ENCODE assay signal across 8 mouse cellular contexts in the genomic region with DNA sequence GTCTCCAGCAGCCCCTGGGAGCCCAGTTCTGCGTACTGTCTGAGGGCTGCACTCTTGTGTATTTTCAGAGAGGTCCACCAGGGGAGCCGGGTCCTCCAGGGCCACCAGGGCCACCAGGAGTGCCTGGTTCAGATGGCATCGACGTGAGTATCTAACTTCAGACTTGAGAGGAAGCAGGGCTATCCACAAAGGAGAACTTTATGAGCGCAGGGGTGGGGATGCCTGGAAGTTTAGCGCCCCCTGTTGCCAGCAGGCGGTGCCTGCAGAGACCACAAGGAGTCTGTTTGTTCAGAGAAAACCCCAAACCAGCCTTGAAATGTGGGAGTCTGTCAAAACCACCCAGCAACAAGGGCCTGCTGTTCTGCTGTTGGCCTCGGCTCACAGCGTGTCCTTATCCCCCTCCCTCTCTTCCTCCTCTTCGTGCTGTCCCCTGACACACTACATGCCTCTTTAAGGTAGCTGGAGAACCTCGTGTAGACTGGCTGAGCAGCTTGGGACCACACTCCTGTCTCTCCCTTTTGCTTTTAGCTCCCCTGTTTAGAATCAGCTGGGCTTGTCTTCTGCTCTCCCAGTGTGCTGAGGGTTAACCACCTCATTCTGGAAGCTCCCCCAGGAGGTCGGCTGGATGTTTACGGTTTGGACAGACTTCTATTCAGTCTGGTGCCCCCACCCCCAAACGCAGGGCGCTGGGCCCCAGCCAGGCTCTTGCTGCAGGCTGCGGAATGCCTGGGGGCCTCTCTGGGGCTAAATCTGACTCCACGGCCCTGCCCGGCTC. TPM values are rescaled to one million over a fixed set of nuclear protein-coding genes. Genes with fewer than 3 reads are reported as not detected.
DNase-seq lines count a peak whose midpoint lies in the region; ATAC-seq and TF ChIP-seq lines count a peak whose summit lies in the region.

No protein-coding gene starts in this region.

- intact Hi-C loops in heart, adult 2 months (cut with DNase I): loop anchor here (1.0 kb wide), 1 partner anchor 55 kb away; no protein-coding TSS in a partner anchor

- DNase-seq in 3T3-L1 (ENCODE audit: low read depth, low spot score): peak; percentile 45
- peak; percentile 81 for DNase-seq in embryo, embryonic 11 days
- DNase-seq in heart, adult 2 months: peak; percentile 53 to 70
- peak; percentile 51 for DNase-seq in kidney, adult 2 months
- DNase-seq in limb, embryonic 14.5 days (ENCODE audit: low spot score): peak; percentile 66
- peak; percentile 41 to 79 for DNase-seq in spleen, postnatal 10 days (ENCODE audit: low spot score in 2 of 2)

- H3K79me2 ChIP-seq in heart, adult 2 months (replicated peaks; ENCODE audit: control insufficient read depth, insufficient read depth, low read length): no peaks in the 10 kb centered on the region

- H3K4me1 ChIP-seq in heart, adult 2 months (ENCODE audit: control insufficient read depth, insufficient read depth, low read length): peaks cover 2% of the 10 kb centered on the region; the same call in 1 of the 2 replicates
- no peaks in the 10 kb centered on the region for H3K4me1 ChIP-seq in kidney, adult 2 months (ENCODE audit: control insufficient read depth, insufficient read depth, low read length)
- H3K4me1 ChIP-seq in limb, embryonic 14.5 days (ENCODE audit: control insufficient read depth, insufficient read depth, low read length): peaks cover 11% of the 10 kb centered on the region; the same call in 1 of the 2 replicates
- peaks cover 2% of the 10 kb centered on the region; the same call in 1 of the 2 replicates for H3K4me1 ChIP-seq in midbrain, embryonic 16.5 days (ENCODE audit: control insufficient read depth, insufficient read depth, low read length)

- peak overlapping the region; percentile 67 for H3K4me2 ChIP-seq in limb, embryonic 14.5 days (replicated peaks; ENCODE audit: low read depth, low read length, severe bottlenecking)
- H3K4me2 ChIP-seq in midbrain, embryonic 16.5 days (ENCODE audit: low read length): peak overlapping the region; percentile 8; the same call in 1 of the 2 replicates

- H3K27ac ChIP-seq in heart, adult 2 months: no peak overlapping the region
- no peak overlapping the region for H3K27ac ChIP-seq in kidney, adult 2 months (ENCODE audit: insufficient read depth, low read depth, low read length)
- peak overlapping the region; percentile 86 for H3K27ac ChIP-seq in limb, embryonic 14.5 days (replicated peaks; ENCODE audit: low read depth, low read length)
- peak overlapping the region; percentile 39 for H3K27ac ChIP-seq in midbrain, embryonic 16.5 days (ENCODE audit: low read length)

- H3K9me3 ChIP-seq in limb, embryonic 14.5 days (ENCODE audit: control insufficient read depth, low read length): no peaks in the 10 kb centered on the region
- no peaks in the 10 kb centered on the region for H3K9me3 ChIP-seq in midbrain, embryonic 16.5 days (replicated peaks; ENCODE audit: control insufficient read depth, low read length, poor library complexity, severe bottlenecking)

- H3K27me3 ChIP-seq in heart, adult 2 months (ENCODE audit: control insufficient read depth, insufficient read depth, low read length): peaks cover 4% of the 10 kb centered on the region
- H3K27me3 ChIP-seq in kidney, adult 2 months (replicated peaks; ENCODE audit: control insufficient read depth, insufficient read depth, low read length): peaks cover 1% of the 10 kb centered on the region; the same call in 1 of the 2 replicates
- H3K27me3 ChIP-seq in limb, embryonic 14.5 days (ENCODE audit: control insufficient read depth, insufficient read depth, low read length): peaks cover 22% of the 10 kb centered on the region; the same call in 1 of the 2 replicates
- H3K27me3 ChIP-seq in midbrain, embryonic 16.5 days (ENCODE audit: control insufficient read depth, insufficient read depth, low read depth, low read length): 0 out of 2 replicates have a peak, but pooled peaks cover 3% of the 10 kb centered on the region

- peak; percentile 85 for TF ChIP-seq CTCF in heart, adult 2 months (IDR thresholded peaks at IDR 0.05)
- peak; percentile 70 for TF ChIP-seq CTCF in kidney, adult 2 months (conservative IDR thresholded peaks at IDR 0.05; ENCODE audit: insufficient read depth, insufficient read length, low read depth, low read length)

- no peak overlapping the region for H3K4me3 ChIP-seq in heart, adult 2 months
- no peak overlapping the region for H3K4me3 ChIP-seq in kidney, adult 2 months (ENCODE audit: insufficient read depth, low read depth, low read length)
- peak overlapping the region; percentile 52 for H3K4me3 ChIP-seq in limb, embryonic 14.5 days (replicated peaks; ENCODE audit: low read length)
- no peak overlapping the region for H3K4me3 ChIP-seq in midbrain, embryonic 16.5 days (ENCODE audit: low read depth, low read length)

- peak; percentile 68 for ATAC-seq in activated CD4-positive, CD25-positive, alpha-beta regulatory T cell, adult 4 months
- peak; percentile 77 for ATAC-seq in limb, embryonic 14.5 days (ENCODE audit: low FRiP score, low read depth)
- ATAC-seq in midbrain, embryonic 16.5 days: peak; percentile 66

- TF ChIP-seq EP300 in heart, adult 2 months (IDR thresholded peaks at IDR 0.05; ENCODE audit: insufficient read depth, low read depth, low read length): no peak

- TF ChIP-seq POLR2A in heart, adult 2 months (IDR thresholded peaks at IDR 0.05; ENCODE audit: insufficient read depth, low read depth, low read length): no peak
- TF ChIP-seq POLR2A in kidney, adult 2 months (IDR thresholded peaks at IDR 0.05; ENCODE audit: low read depth, low read length): no peak
- no peak for TF ChIP-seq POLR2A in limb, embryonic 14.5 days (IDR thresholded peaks at IDR 0.05; ENCODE audit: borderline replicate concordance, extremely low read depth, insufficient read depth, insufficient read length)

- no peak overlapping the region for H3K9ac ChIP-seq in heart, adult 2 months (ENCODE audit: low read depth, low read length)
- peak overlapping the region; percentile 78 for H3K9ac ChIP-seq in limb, embryonic 14.5 days (ENCODE audit: low read depth, low read length, severe bottlenecking)
- 0 out of 2 replicates have a peak overlapping the region, but pooled peaks have one; percentile 5 for H3K9ac ChIP-seq in midbrain, embryonic 16.5 days (ENCODE audit: low read depth, low read length)

- no peaks in the 10 kb centered on the region for H3K36me3 ChIP-seq in heart, adult 2 months (ENCODE audit: control insufficient read depth, insufficient read depth, low read length)
- no peaks in the 10 kb centered on the region for H3K36me3 ChIP-seq in kidney, adult 2 months (ENCODE audit: control insufficient read depth, insufficient read depth, low read length)
- H3K36me3 ChIP-seq in limb, embryonic 14.5 days (ENCODE audit: control insufficient read depth, insufficient read depth, low read length): peaks cover 23% of the 10 kb centered on the region
- no peaks in the 10 kb centered on the region for H3K36me3 ChIP-seq in midbrain, embryonic 16.5 days (ENCODE audit: control insufficient read depth, insufficient read depth, low read length)

- 21% methylated on average over 18 of the region's 18 CpGs for WGBS in heart, adult 2 months
- 24% methylated on average over 18 of the region's 18 CpGs for WGBS in kidney, adult 2 months
- WGBS in limb, embryonic 14.5 days: 8% methylated on average over 18 of the region's 18 CpGs
- 8% methylated on average over 18 of the region's 18 CpGs for WGBS in midbrain, embryonic 16.5 days

RNA-seq across cellular contexts. Expression of gene Col9a2, which starts 1.9 kb away (rescaled TPM):
- not detected for polyA plus RNA-seq in activated CD4-positive, CD25-positive, alpha-beta regulatory T cell, adult 4 months (2017; shearing (Covaris generic))
- not detected for total RNA-seq in heart, adult 2 months (2021)
- polyA plus RNA-seq in heart, adult 2 months (2012; rRNA removed): 0.06 and 0.31 TPM in 2 replicates
- polyA plus RNA-seq in kidney, adult 2 months (2012; rRNA removed): not detected in 2 replicates
- 248 and 256 TPM in 2 replicates for polyA plus RNA-seq in limb, embryonic 14.5 days (2012; rRNA removed)
- polyA plus RNA-seq in limb, embryonic 14.5 days (2014; fragmentation: Nextera tagmentation; extraction: Ambion mirVana): 83.8 and 87.5 TPM in 2 replicates
- 13.1 and 16.7 TPM in 2 replicates for polyA plus RNA-seq in midbrain, embryonic 16.5 days (2015; fragmentation: Nextera tagmentation; extraction: Ambion mirVana)

RNA-seq across cellular contexts. Expression of gene Smap2, which starts 24.0 kb away (rescaled TPM):
- polyA plus RNA-seq in activated CD4-positive, CD25-positive, alpha-beta regulatory T cell, adult 4 months (2017; shearing (Covaris generic)): 10 to 100 TPM; 32.5 to 39.1 TPM
- 10 to 100 TPM; 44.2 to 49.6 TPM for total RNA-seq in heart, adult 2 months (2021)
- polyA plus RNA-seq in heart, adult 2 months (2012; rRNA removed): 26.7 and 32.2 TPM in 2 replicates
- 20.5 and 27.3 TPM in 2 replicates for polyA plus RNA-seq in kidney, adult 2 months (2012; rRNA removed)
- polyA plus RNA-seq in limb, embryonic 14.5 days (2012; rRNA removed): 19.8 and 21.7 TPM in 2 replicates
- 17.3 and 19.7 TPM in 2 replicates for polyA plus RNA-seq in limb, embryonic 14.5 days (2014; fragmentation: Nextera tagmentation; extraction: Ambion mirVana)
- 41.1 and 43.2 TPM in 2 replicates for polyA plus RNA-seq in midbrain, embryonic 16.5 days (2015; fragmentation: Nextera tagmentation; extraction: Ambion mirVana)

RNA-seq across cellular contexts. Expression of gene Zmpste24, which starts 57.0 kb away (rescaled TPM):
- 10 to 100 TPM; 45.4 to 46.3 TPM for polyA plus RNA-seq in activated CD4-positive, CD25-positive, alpha-beta regulatory T cell, adult 4 months (2017; shearing (Covaris generic))
- 10 to 100 TPM; 24.4 to 24.8 TPM for total RNA-seq in heart, adult 2 months (2021)
- polyA plus RNA-seq in heart, adult 2 months (2012; rRNA removed): 17.1 and 29.1 TPM in 2 replicates
- 43.5 and 45.7 TPM in 2 replicates for polyA plus RNA-seq in kidney, adult 2 months (2012; rRNA removed)
- 19.0 TPM in 2 replicates for polyA plus RNA-seq in limb, embryonic 14.5 days (2012; rRNA removed)
- polyA plus RNA-seq in limb, embryonic 14.5 days (2014; fragmentation: Nextera tagmentation; extraction: Ambion mirVana): 19.0 and 22.6 TPM in 2 replicates
- 23.2 and 25.4 TPM in 2 replicates for polyA plus RNA-seq in midbrain, embryonic 16.5 days (2015; fragmentation: Nextera tagmentation; extraction: Ambion mirVana)

Comparison
In these comparisons a context has a peak if more than half of its experiments do, and no peak if none do; other contexts are left out.
1. H3K27ac ChIP-seq: peak in limb, embryonic 14.5 days (single experiment) and midbrain, embryonic 16.5 days (single experiment); none in heart, adult 2 months (single experiment) and kidney, adult 2 months (single experiment).
2. RNA of gene Col9a2, which starts 1.9 kb away (polyA plus RNA-seq): 83.8 to 256 TPM in limb, embryonic 14.5 days and 13.1 to 16.7 TPM in midbrain, embryonic 16.5 days; 0.06 to 0.31 TPM in heart, adult 2 months, not detected in kidney, adult 2 months and not detected in activated CD4-positive, CD25-positive, alpha-beta regulatory T cell, adult 4 months; every median in the first group is over 10 times any median in the second.
3. Peak in every context shown above with its lines, with median percentiles within 50 percentile points of each other: DNase-seq and ATAC-seq.